Mouse (Mus musculus) ES-E14 (cell line): ENCODE data around the gene H6pd. TPM values are rescaled to one million over a fixed set of nuclear protein-coding genes. Genes with fewer than 3 reads are reported as not detected.
A peak's percentile ranks its signal among the peaks of the same experiment; 100 is the strongest.

Source experiments
- DNase-seq: peaks from one replicate; pipeline ENCODE4 v3.0.0-alpha.2; 2013; ENCODE audit warnings: low read depth, low spot score
- H3K27ac ChIP-seq: 2 replicates; pipeline ENCODE4 v1.5.1; 2012; ENCODE audit warnings: low read depth, mild to moderate bottlenecking, low read length, moderate library complexity, mixed read lengths; ENCODE audit not compliant: poor library complexity, insufficient read depth, severe bottlenecking
- H3K36me3 ChIP-seq: 2 replicates; pipeline ENCODE4 v1.6.1; 2012; ENCODE audit warnings: mild to moderate bottlenecking, low read length, moderate library complexity, mixed read lengths; ENCODE audit not compliant: control insufficient read depth, poor library complexity, insufficient read depth, severe bottlenecking
- H3K4me1 ChIP-seq, 2 experiments: fragments of 150-350 bp in 1 of 2; sonication (generic) in 1 of 2; 2 replicates each; pipeline ENCODE4 v1.6.1; 2012; ENCODE audit warnings: low read length in 2 of 2, mild to moderate bottlenecking in 1 of 2, mixed read lengths in 1 of 2; ENCODE audit not compliant: control insufficient read depth in 2 of 2, insufficient read depth in 2 of 2, poor library complexity in 1 of 2
- H3K4me3 ChIP-seq, 2 experiments: fragments of 150-350 bp in 1 of 2; sonication (generic) in 1 of 2; 2 replicates each; pipeline ENCODE4 v1.5.1; 2012; ENCODE audit warnings: low read length in 2 of 2, low read depth in 1 of 2, mild to moderate bottlenecking in 1 of 2, mixed read lengths in 1 of 2; ENCODE audit not compliant: insufficient read depth in 1 of 2, poor library complexity in 1 of 2, severe bottlenecking in 1 of 2
- H3K9ac ChIP-seq: 2 replicates; pipeline ENCODE4 v1.6.1; 2012; ENCODE audit warnings: low read depth, mild to moderate bottlenecking, low read length, mixed read lengths; ENCODE audit not compliant: poor library complexity, insufficient read depth, severe bottlenecking
- H3K9me3 ChIP-seq: fragments of 150-350 bp; sonication (generic); 2 replicates; pipeline ENCODE4 v1.6.1; 2012; ENCODE audit warnings: low read depth, mild to moderate bottlenecking, low read length; ENCODE audit not compliant: control insufficient read depth, insufficient read depth
- CHD2 ChIP-seq: IDR thresholded peaks from 2 replicates; pipeline ENCODE4 v1.6.1; 2014; ENCODE audit warnings: mild to moderate bottlenecking, low read depth, low read length, inconsistent platforms
- HCFC1 ChIP-seq: IDR thresholded peaks from 2 replicates; pipeline ENCODE4 v1.6.1; 2012; ENCODE audit warnings: low read length, inconsistent platforms, borderline replicate concordance; ENCODE audit not compliant: insufficient read depth
- MAFK ChIP-seq: IDR thresholded peaks from 2 replicates; pipeline ENCODE4 v1.6.1; 2014; ENCODE audit warnings: mild to moderate bottlenecking, low read depth, low read length, inconsistent platforms; ENCODE audit not compliant: insufficient read depth
- ZC3H11A ChIP-seq: IDR thresholded peaks from 2 replicates; pipeline ENCODE4 v1.6.1; 2012; ENCODE audit warnings: low read depth, mild to moderate bottlenecking, inconsistent platforms, low read length, borderline replicate concordance
- ZNF384 ChIP-seq: IDR thresholded peaks from 2 replicates; pipeline ENCODE4 v1.6.1; 2012; ENCODE audit warnings: low read depth, low read length, inconsistent platforms
- in situ Hi-C, 2 experiments: fragments of 600-800 bp; cut with MboI; formaldehyde crosslinking; loops; one replicate each; pipeline ENCODE4 v1.15.1; 2025; ENCODE audit warnings: low sequenced_read_pairs in 2 of 2, inconsistent platforms in 1 of 2; ENCODE audit not compliant: unreplicated experiment in 2 of 2
- total RNA-seq: library from RNA; depleted of rRNA; stranded (reverse); fragments of 300-350 nt; gene quantifications from 2 replicates; pipeline ENCODE4 v1.2.3, GENCODE M21; 2012

Gene H6pd
- total RNA-seq, 1 experiment, result 17.6 TPM

DNA sequence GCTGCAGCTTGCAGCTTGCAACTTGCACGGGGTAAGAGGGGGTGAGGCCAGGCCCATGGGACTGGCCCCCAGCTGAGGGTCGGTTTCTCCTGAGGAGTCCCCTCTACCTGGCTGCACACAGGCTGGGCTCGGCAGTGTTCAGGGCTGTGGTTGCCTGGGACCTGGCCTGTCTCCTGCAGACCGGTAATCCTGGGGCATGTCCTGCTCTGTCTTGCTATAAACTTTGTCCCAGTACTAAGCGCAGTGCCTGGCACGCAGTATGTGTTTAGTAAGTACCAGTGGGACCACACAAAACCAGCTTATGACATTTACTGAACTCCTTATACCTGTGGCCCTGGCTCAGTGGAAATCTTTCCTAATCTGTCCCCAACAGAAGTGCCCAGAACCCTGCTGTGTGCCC is 43.2 kb downstream of the H6pd start:
- no peaks in the 10 kb centered on the region for H3K36me3 ChIP-seq
- TF ChIP-seq MAFK (no peak), HCFC1 (no peak)
- H3K4me3 ChIP-seq, result no peak overlapping the region
- no peaks in the 10 kb centered on the region for H3K9me3 ChIP-seq
- no peak overlapping the region for H3K9ac ChIP-seq
- no peak overlapping the region for H3K27ac ChIP-seq
- peaks cover 0 to 9% of the 10 kb centered on the region in 2 experiments; a peak in 1 of 4 replicates for H3K4me1 ChIP-seq
- DNase-seq, result no peak
- in situ Hi-C loops, result no loop called here

DNA sequence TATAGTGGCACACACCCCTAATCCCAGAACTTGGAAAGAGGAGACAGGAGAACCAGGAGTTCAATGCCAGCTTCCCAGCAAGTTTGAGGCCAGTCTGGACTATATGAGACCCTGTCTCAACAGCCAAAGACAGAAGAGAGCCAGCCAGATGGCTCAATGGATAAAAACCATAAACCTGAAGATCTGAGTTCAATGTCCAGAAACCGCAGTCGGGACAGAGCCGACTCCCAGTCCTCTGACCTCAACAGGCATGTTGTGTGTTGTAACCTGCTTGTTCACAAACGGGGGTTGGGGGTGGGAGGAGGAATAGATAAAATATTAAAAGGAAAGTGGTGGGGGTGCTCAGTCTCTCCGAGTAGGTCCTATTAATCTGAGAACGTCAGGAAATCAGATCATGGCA is 43.6 kb downstream of the H6pd start:
- Histone ChIP-seq H3K4me1 (peaks cover 0 to 11% of the 10 kb centered on the region in 2 experiments; a peak in 1 of 4 replicates), H3K9me3 (no peaks in the 10 kb centered on the region), H3K36me3 (no peaks in the 10 kb centered on the region), H3K4me3 (no peak overlapping the region), H3K9ac (no peak overlapping the region), H3K27ac (no peak overlapping the region)
- DNase-seq, result no peak
- in situ Hi-C loops, result no loop called here
- TF ChIP-seq HCFC1, result no peak
- no peak for TF ChIP-seq ZNF384
- no peak for TF ChIP-seq ZC3H11A
- no peak for TF ChIP-seq MAFK
- TF ChIP-seq CHD2, result no peak

- H3K9me3 ChIP-seq, result no peaks in the 10 kb centered on the region
- H3K4me3 ChIP-seq, result no peak overlapping the region
- DNase-seq, result no peak
- TF ChIP-seq HCFC1 (no peak), ZC3H11A (no peak), CHD2 (no peak), ZNF384 (no peak), MAFK (no peak)
- peaks cover 0 to 12% of the 10 kb centered on the region in 2 experiments; a peak in 1 of 4 replicates for H3K4me1 ChIP-seq
- H3K36me3 ChIP-seq, result no peaks in the 10 kb centered on the region
- in situ Hi-C loops, result no loop called here
- no peak overlapping the region for H3K27ac ChIP-seq
- no peak overlapping the region for H3K9ac ChIP-seq
Measured at GRCm38 (mm10) chr4:149964770-149965169, 44.1 kb downstream of the H6pd start.

DNA sequence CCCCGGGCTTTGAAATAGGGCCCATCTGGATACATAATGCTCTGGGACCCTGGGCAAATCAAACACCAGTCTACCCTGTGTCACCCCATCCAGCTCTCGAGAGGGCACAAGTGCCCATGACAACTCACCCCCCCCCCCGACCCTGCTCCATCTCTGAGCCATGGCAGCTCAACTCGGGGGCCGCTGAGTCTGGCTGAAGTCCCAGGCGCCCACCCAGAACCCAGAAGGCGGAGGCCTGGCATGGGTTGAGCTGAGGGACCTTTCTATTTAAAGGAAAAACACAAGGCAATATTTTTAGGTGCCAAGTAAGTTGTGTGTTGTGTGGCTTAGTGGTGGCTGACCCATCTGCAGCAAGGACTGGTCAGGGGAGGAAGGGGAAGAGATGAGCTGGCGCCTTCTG is 44.5 kb downstream of the H6pd start:
- Histone ChIP-seq H3K9me3 (no peaks in the 10 kb centered on the region), H3K36me3 (no peaks in the 10 kb centered on the region), H3K4me1 (peaks cover 0 to 12% of the 10 kb centered on the region in 2 experiments; a peak in 1 of 4 replicates), H3K9ac (no peak overlapping the region), H3K4me3 (no peak overlapping the region), H3K27ac (no peak overlapping the region)
- no peak for DNase-seq
- in situ Hi-C loops, result no loop called here
- TF ChIP-seq CHD2, result no peak
- no peak for TF ChIP-seq ZNF384
- TF ChIP-seq ZC3H11A, result no peak
- no peak for TF ChIP-seq HCFC1
- no peak for TF ChIP-seq MAFK

- H3K4me1 ChIP-seq, result peaks cover 2 to 5% of the 10 kb centered on the region in 2 experiments; a peak in 2 of 4 replicates
- H3K36me3 ChIP-seq, result no peaks in the 10 kb centered on the region
- peak overlapping the region; percentile 57; the same call in 1 of the 2 replicates for H3K9ac ChIP-seq
- peak overlapping the region; percentile 53; the same call in 1 of the 2 replicates for H3K27ac ChIP-seq
- no peak for DNase-seq
- no peak overlapping the region for H3K4me3 ChIP-seq
- in situ Hi-C loops, result no loop called here
- H3K9me3 ChIP-seq, result no peaks in the 10 kb centered on the region
- TF ChIP-seq ZNF384 (no peak), HCFC1 (no peak), CHD2 (no peak), ZC3H11A (no peak), MAFK (no peak)
Measured at GRCm38 (mm10) chr4:149960391-149960790, 48.4 kb downstream of the H6pd start.
